Mouse (Mus musculus): ENCODE data around the gene Timp3. TPM values are rescaled to one million over a fixed set of nuclear protein-coding genes. Genes with fewer than 3 reads are reported as not detected.

Gene Timp3
- polyA plus RNA-seq (2015; fragmentation: Nextera tagmentation; extraction: Ambion mirVana) = 36.5 and 38.6 TPM in 2 replicates

GRCm38 (mm10) chr10:86300293-86301116, at the start of gene Timp3:
Timp3 (plus strand) TSS chr10:86300372.

Other genes with a start within 250 kb of the Timp3 start
- 0.16 and 0.17 TPM in 2 replicates for gene Syn3, start 198.5 kb downstream of the Timp3 start, polyA plus RNA-seq (2015; fragmentation: Nextera tagmentation; extraction: Ambion mirVana)

Measured in skeletal muscle tissue, postnatal 0 days (tissue).